Mouse (Mus musculus) embryonic facial prominence, embryonic 11.5 days (tissue): ENCODE measurements around the gene Nectin4. TPM values are rescaled to one million over a fixed set of nuclear protein-coding genes. Genes with fewer than 3 reads are reported as not detected.

Experiments
- ATAC-seq: fragments of 200-750 bp; cut with Nextera tagmentation; replicated peaks from 2 replicates; pipeline ENCODE4 v1.8.0; 2017; ENCODE audit warnings: low read depth; ENCODE audit not compliant: insufficient number of reproducible peaks, low FRiP score, low TSS enrichment
- DNase-seq: peaks from one replicate; pipeline ENCODE4 v3.0.0-alpha.2; 2015; ENCODE audit warnings: low spot score
- H3K27ac ChIP-seq: fragments of 300-500 bp; sonication (generic); replicated peaks from 2 replicates; pipeline ENCODE4 v1.5.1; 2014; ENCODE audit warnings: mild to moderate bottlenecking, low read depth, low read length, control low read depth
- H3K27me3 ChIP-seq: fragments of 300-500 bp; sonication (generic); 2 replicates; pipeline ENCODE4 v1.6.1; 2014; ENCODE audit warnings: mild to moderate bottlenecking, low read length, moderate library complexity, mixed read lengths; ENCODE audit not compliant: control insufficient read depth, insufficient read depth
- H3K36me3 ChIP-seq: fragments of 300-500 bp; sonication (generic); replicated peaks from 2 replicates; pipeline ENCODE4 v1.6.1; 2014; ENCODE audit warnings: low read depth, mild to moderate bottlenecking, low read length, moderate library complexity, mixed read lengths; ENCODE audit not compliant: control insufficient read depth, insufficient read depth
- H3K4me1 ChIP-seq: fragments of 300-500 bp; sonication (generic); 2 replicates; pipeline ENCODE4 v1.6.1; 2014; ENCODE audit warnings: low read length, mixed read lengths; ENCODE audit not compliant: control insufficient read depth, insufficient read depth
- H3K4me2 ChIP-seq: fragments of 300-500 bp; sonication (generic); 2 replicates; pipeline ENCODE4 v1.6.1; 2014; ENCODE audit warnings: low read depth, mild to moderate bottlenecking, control low read depth, low read length, moderate library complexity
- H3K4me3 ChIP-seq: fragments of 300-500 bp; sonication (generic); 2 replicates; pipeline ENCODE4 v1.5.1; 2014; ENCODE audit warnings: low read depth, low read length, control low read depth
- H3K9ac ChIP-seq: fragments of 300-500 bp; sonication (generic); replicated peaks from 2 replicates; pipeline ENCODE4 v1.6.1; 2014; ENCODE audit warnings: mild to moderate bottlenecking, control low read depth, low read length
- H3K9me3 ChIP-seq: fragments of 300-500 bp; sonication (generic); replicated peaks from 2 replicates; pipeline ENCODE4 v1.6.1; 2016; ENCODE audit warnings: mild to moderate bottlenecking, low read length, inconsistent platforms, mixed read lengths; ENCODE audit not compliant: control insufficient read depth
- WGBS: fragments of 180-500 bp; shearing (Covaris S2); extraction: QIAGEN DNeasy Blood & Tissue Kit; methylation state at CpG from one replicate; pipeline ENCODE4 v1.1.7; 2014; 5-methylcytosine and 5-hydroxymethylcytosine counted together
- polyA plus RNA-seq: library from polyadenylated mRNA; unstranded; fragments of >200 nt; fragmentation: Nextera tagmentation; extraction: Ambion mirVana; gene quantifications from 2 replicates; pipeline ENCODE4 v1.2.1, GENCODE M21; 2014

Nectin4 gene
- polyA plus RNA-seq, 1 experiment from 2014 or later, result 2.4 TPM

DNA sequence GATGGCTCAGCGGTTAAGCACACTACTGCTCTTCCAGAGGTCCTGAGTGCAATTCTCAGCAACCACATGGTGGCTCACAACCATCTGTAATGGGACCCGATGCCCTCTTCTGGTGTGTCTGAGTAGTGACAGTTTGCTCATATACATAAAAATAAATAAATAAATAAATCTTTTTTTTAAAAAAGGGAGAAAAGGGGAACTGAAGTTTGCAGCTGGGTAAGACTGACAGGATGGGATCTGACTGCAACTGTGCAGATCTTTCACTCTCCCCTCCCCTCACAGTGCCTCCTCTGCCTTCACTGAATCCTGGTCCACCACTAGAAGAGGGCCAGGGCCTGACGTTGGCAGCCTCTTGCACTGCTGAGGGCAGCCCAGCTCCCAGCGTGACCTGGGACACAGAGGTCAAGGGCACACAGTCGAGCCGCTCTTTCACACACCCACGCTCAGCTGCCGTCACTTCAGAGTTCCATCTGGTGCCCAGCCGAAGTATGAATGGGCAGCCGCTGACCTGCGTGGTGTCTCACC lies 12.3 kb downstream of the Nectin4 start:
- 79% methylated on average over 11 of the region's 11 CpGs for WGBS
- Histone ChIP-seq H3K4me2 (no peak overlapping the region), H3K9ac (no peak overlapping the region), H3K4me3 (no peak overlapping the region), H3K36me3 (no peaks in the 10 kb centered on the region), H3K4me1 (no peaks in the 10 kb centered on the region), H3K9me3 (no peaks in the 10 kb centered on the region), H3K27ac (no peak overlapping the region), H3K27me3 (peaks cover 4% of the 10 kb centered on the region; the same call in 1 of the 2 replicates)
- ATAC-seq (no peak), DNase-seq (no peak)

DNA sequence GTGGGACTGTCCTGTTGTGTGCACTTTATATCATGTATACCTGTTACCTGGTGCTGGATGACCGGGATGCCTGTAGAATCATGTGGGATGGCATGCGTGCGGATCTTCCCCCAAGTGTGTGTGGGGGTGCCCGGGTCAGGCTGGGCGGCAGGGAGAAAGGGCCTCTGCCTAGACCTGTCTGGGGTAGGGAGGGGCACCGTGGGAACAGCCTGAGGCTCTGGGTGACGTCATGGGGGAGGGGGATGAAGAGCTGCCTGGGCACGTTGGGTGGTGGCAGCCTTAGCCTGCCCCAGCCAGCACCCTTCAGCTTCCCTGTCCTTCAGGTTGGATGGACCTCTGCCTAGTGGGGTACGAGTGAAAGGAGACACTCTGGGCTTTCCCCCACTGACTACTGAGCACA lies 14.5 kb downstream of the Nectin4 start:
- Histone ChIP-seq H3K9ac (no peak overlapping the region), H3K9me3 (no peaks in the 10 kb centered on the region), H3K36me3 (no peaks in the 10 kb centered on the region), H3K4me2 (no peak overlapping the region), H3K27ac (no peak overlapping the region), H3K27me3 (peaks cover 4% of the 10 kb centered on the region; the same call in 1 of the 2 replicates), H3K4me1 (no peaks in the 10 kb centered on the region), H3K4me3 (no peak overlapping the region)
- DNase-seq, result no peak
- ATAC-seq, result no peak
- WGBS, result 59% methylated on average over 9 of the region's 9 CpGs

DNA sequence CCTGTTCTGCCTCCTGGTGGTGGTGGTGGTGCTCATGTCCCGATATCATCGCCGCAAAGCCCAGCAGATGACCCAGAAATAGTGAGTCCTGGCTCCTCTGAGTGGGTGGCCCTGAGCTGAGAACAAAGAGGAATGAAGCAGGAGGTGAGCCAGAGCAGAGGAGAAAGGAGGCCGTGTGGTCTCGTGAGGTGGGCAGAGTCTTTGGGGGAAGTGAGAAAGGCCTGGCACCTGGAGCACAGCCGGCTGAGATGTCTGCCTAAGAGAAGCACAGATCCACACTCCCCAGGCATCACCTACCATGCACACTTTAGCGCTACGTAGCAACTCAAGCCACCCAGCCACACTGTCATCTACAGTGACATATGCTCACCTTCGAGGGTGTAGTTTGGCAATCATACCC lies 15.3 kb downstream of the Nectin4 start:
- H3K27ac ChIP-seq, result no peak overlapping the region
- ATAC-seq (no peak), DNase-seq (no peak)
- H3K27me3 ChIP-seq, result peaks cover 4% of the 10 kb centered on the region; the same call in 1 of the 2 replicates
- H3K4me2 ChIP-seq, result no peak overlapping the region
- no peaks in the 10 kb centered on the region for H3K4me1 ChIP-seq
- no peaks in the 10 kb centered on the region for H3K36me3 ChIP-seq
- WGBS, result 64% methylated on average over 9 of the region's 9 CpGs
- H3K9me3 ChIP-seq, result no peaks in the 10 kb centered on the region
- no peak overlapping the region; the same call in 1 of the 2 replicates for H3K9ac ChIP-seq
- H3K4me3 ChIP-seq, result no peak overlapping the region

DNA sequence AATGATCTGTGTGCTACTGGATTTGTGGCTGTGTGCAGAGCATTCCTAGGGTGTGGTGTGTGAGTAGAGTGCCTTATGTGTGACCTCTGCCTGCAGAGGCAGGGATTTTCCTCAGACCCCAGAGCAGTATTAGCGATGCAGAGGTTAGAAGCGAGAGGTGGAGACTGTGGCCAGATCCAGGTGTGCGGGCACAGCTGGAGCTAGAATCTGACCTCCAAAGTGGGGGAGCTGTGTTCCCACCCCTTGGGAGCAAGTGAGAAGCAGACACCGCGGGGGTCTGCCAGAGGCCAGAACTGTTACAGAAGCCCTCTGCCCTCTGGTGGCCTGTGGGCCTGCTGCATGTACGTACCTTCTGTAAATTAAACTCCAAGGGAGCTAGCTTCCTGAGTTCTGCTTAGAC lies 17.2 kb downstream of the Nectin4 start:
- Histone ChIP-seq H3K27ac (no peak overlapping the region), H3K4me2 (no peak overlapping the region), H3K36me3 (no peaks in the 10 kb centered on the region), H3K9ac (no peak overlapping the region), H3K9me3 (no peaks in the 10 kb centered on the region), H3K27me3 (no peaks in the 10 kb centered on the region), H3K4me1 (no peaks in the 10 kb centered on the region), H3K4me3 (no peak overlapping the region)
- no peak for ATAC-seq
- DNase-seq, result peak; percentile 64
- WGBS, result 12% methylated on average over 6 of the region's 6 CpGs

DNA sequence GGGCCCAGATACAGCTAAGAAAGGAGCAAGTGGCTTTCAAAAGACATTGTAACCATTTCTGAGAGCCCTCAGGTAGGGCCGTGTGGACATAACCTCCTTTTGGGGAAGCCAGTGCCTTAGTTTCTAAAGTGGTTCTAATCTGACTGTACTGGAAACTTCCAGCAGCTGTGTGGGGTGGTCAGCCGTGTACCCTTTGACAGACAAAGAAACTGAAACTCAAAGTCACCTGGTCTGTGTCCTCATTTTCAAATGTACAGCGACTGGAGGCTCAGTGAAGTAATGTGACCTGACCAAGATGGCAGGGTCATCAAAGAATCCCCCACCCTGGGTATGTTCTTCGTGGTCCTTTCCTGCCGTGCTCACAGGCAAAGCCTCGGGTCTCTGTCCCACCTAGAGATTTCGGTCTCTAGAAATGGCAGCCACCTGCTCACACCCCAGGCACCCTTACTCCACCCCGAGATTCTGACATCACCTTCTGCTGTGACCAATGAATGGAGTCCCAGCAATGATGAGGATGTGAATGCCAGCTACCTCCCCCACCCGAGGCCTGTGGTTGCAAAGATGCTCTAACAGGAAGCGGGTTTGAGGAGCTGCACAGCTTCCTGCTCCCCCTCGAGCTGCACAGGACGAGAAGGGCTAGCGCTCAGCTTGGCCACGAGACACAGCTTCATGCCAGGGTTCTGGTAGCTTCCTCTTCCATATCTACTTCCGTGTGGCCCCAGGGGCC lies 18.6 kb downstream of the Nectin4 start, which contains the start of gene Arhgap30:
Gene Arhgap30, plus strand, starts transcription at position 579 of the 727 bp plus-strand sequence.
- 80% methylated on average over 15 of the region's 15 CpGs for WGBS
- H3K9me3 ChIP-seq, result no peaks in the 10 kb centered on the region
- no peaks in the 10 kb centered on the region for H3K27me3 ChIP-seq
- DNase-seq (no peak), ATAC-seq (no peak)
- H3K9ac ChIP-seq, result no peak within 1 kb of the TSS
- H3K27ac ChIP-seq, result no peak within 1 kb of the TSS
- no peaks in the 10 kb centered on the region for H3K4me1 ChIP-seq
- no peak within 1 kb of the TSS for H3K4me3 ChIP-seq
- H3K36me3 ChIP-seq, result no peaks in the 10 kb centered on the region
- H3K4me2 ChIP-seq, result no peak within 1 kb of the TSS

- Histone ChIP-seq H3K27ac (no peak overlapping the region), H3K9ac (no peak overlapping the region), H3K4me1 (no peaks in the 10 kb centered on the region), H3K27me3 (no peaks in the 10 kb centered on the region), H3K9me3 (no peaks in the 10 kb centered on the region), H3K4me3 (no peak overlapping the region), H3K4me2 (no peak overlapping the region), H3K36me3 (no peaks in the 10 kb centered on the region)
- ATAC-seq (no peak), DNase-seq (no peak)
- 92% methylated on average over 4 of the region's 4 CpGs for WGBS
These were observed 20.2 kb downstream of the Nectin4 start for GRCm38 (mm10) chr1:171390101-171390500.

- Histone ChIP-seq H3K9me3 (no peaks in the 10 kb centered on the region), H3K36me3 (no peaks in the 10 kb centered on the region), H3K4me1 (no peaks in the 10 kb centered on the region), H3K27me3 (no peaks in the 10 kb centered on the region), H3K4me3 (no peak overlapping the region), H3K4me2 (no peak overlapping the region), H3K9ac (no peak overlapping the region), H3K27ac (no peak overlapping the region)
- 71% methylated on average over 4 of the region's 4 CpGs for WGBS
- no peak for ATAC-seq
- DNase-seq, result no peak
These were observed 31.9 kb downstream of the Nectin4 start for GRCm38 (mm10) chr1:171401821-171402220.

GRCm38 (mm10) chr1:171402991-171403390 lies 33.1 kb downstream of the Nectin4 start:
- Histone ChIP-seq H3K27me3 (no peaks in the 10 kb centered on the region), H3K36me3 (no peaks in the 10 kb centered on the region), H3K9me3 (no peaks in the 10 kb centered on the region), H3K27ac (no peak overlapping the region), H3K4me1 (no peaks in the 10 kb centered on the region), H3K4me3 (no peak overlapping the region), H3K9ac (no peak overlapping the region), H3K4me2 (no peak overlapping the region)
- 69% methylated on average over 9 of the region's 9 CpGs for WGBS
- DNase-seq (no peak), ATAC-seq (no peak)
